Mouse (Mus musculus) heart, embryonic 11.5 days (tissue): Measurements from ENCODE around the gene Olfr816. TPM values are rescaled to one million over a fixed set of nuclear protein-coding genes. Genes with fewer than 3 reads are reported as not detected.
"Not testable (repeated sequence)": the region's sequence is repeated elsewhere in the genome, so short reads cannot be mapped to it uniquely, and the experiment has no call there.

ENCODE experiments used
- ATAC-seq: fragments of 200-750 bp; cut with Nextera tagmentation; replicated peaks from 2 replicates; pipeline ENCODE4 v1.8.0; 2017; ENCODE audit warnings: moderate library complexity; ENCODE audit not compliant: insufficient number of reproducible peaks, low FRiP score, low TSS enrichment
- H3K27ac ChIP-seq: fragments of 300-500 bp; sonication (generic); 2 replicates; pipeline ENCODE4 v1.5.1; 2014; ENCODE audit warnings: mild to moderate bottlenecking, low read depth, low read length
- H3K27me3 ChIP-seq: fragments of 300-500 bp; sonication (generic); 2 replicates; pipeline ENCODE4 v1.6.1; 2014; ENCODE audit warnings: mild to moderate bottlenecking, low read length, mixed read lengths; ENCODE audit not compliant: control insufficient read depth, insufficient read depth
- H3K36me3 ChIP-seq: fragments of 300-500 bp; sonication (generic); 2 replicates; pipeline ENCODE4 v1.6.1; 2014; ENCODE audit warnings: mild to moderate bottlenecking, low read length, moderate library complexity, mixed read lengths; ENCODE audit not compliant: control insufficient read depth, insufficient read depth
- H3K4me1 ChIP-seq: fragments of 300-500 bp; sonication (generic); 2 replicates; pipeline ENCODE4 v1.6.1; 2014; ENCODE audit warnings: low read length; ENCODE audit not compliant: control insufficient read depth, insufficient read depth
- H3K4me2 ChIP-seq: fragments of 300-500 bp; sonication (generic); 2 replicates; pipeline ENCODE4 v1.6.1; 2014; ENCODE audit warnings: mild to moderate bottlenecking, moderate library complexity
- H3K4me3 ChIP-seq: fragments of 300-500 bp; sonication (generic); 2 replicates; pipeline ENCODE4 v1.5.1; 2014; ENCODE audit warnings: low read depth, low read length
- H3K9ac ChIP-seq: fragments of 300-500 bp; sonication (generic); 2 replicates; pipeline ENCODE4 v1.6.1; 2014; ENCODE audit warnings: mild to moderate bottlenecking, low read depth, low read length, moderate library complexity
- H3K9me3 ChIP-seq: fragments of 300-500 bp; sonication (generic); replicated peaks from 2 replicates; pipeline ENCODE4 v1.6.1; 2016; ENCODE audit warnings: low read length; ENCODE audit not compliant: control insufficient read depth
- WGBS: fragments of 180-500 bp; shearing (Covaris S2); extraction: QIAGEN DNeasy Blood & Tissue Kit; methylation state at CpG from one replicate; pipeline ENCODE4 v1.1.7; 2014; ENCODE audit not compliant: insufficient replicate concordance; 5-methylcytosine and 5-hydroxymethylcytosine counted together
- polyA plus RNA-seq: library from polyadenylated mRNA; unstranded; fragments of >200 nt; fragmentation: Nextera tagmentation; extraction: Ambion mirVana; gene quantifications from 2 replicates; pipeline ENCODE4 v1.2.1, GENCODE M21; 2014

Olfr816 gene
- polyA plus RNA-seq = not detected in 2 replicates

GRCm38 (mm10) chr10:129915497-129915896 is at the start of gene Olfr816:
Gene Olfr816, minus strand, starts transcription at chr10:129915597.
- Histone ChIP-seq H3K36me3 (no peaks in the 10 kb centered on the region), H3K9ac (no peak within 1 kb of the TSS), H3K27me3 (no peaks in the 10 kb centered on the region), H3K27ac (no peak within 1 kb of the TSS), H3K4me1 (no peaks in the 10 kb centered on the region), H3K9me3 (no peaks in the 10 kb centered on the region), H3K4me2 (no peak within 1 kb of the TSS), H3K4me3 (no peak within 1 kb of the TSS)
- ATAC-seq = no peak
- WGBS = 51% methylated on average over 1 of the region's 1 CpGs

GRCm38 (mm10) chr10:129949000-129949399 is 33.6 kb upstream of the Olfr816 start, which contains the start of gene Olfr818:
Gene Olfr818, minus strand, starts transcription at chr10:129949100.
- 87% methylated on average over 2 of the region's 2 CpGs for WGBS
- H3K9ac ChIP-seq = no peak within 1 kb of the TSS
- no peak within 1 kb of the TSS for H3K4me2 ChIP-seq
- no peaks in the 10 kb centered on the region for H3K4me1 ChIP-seq
- H3K4me3 ChIP-seq = no peak within 1 kb of the TSS
- H3K27me3 ChIP-seq = no peaks in the 10 kb centered on the region
- no peak for ATAC-seq
- no peaks in the 10 kb centered on the region for H3K9me3 ChIP-seq
- no peaks in the 10 kb centered on the region for H3K36me3 ChIP-seq
- no peak within 1 kb of the TSS for H3K27ac ChIP-seq

GRCm38 (mm10) chr10:129905767-129906166 is 9.6 kb downstream of the Olfr816 start, which contains the start of gene Olfr815:
Gene Olfr815, minus strand, starts transcription at chr10:129905867.
- ATAC-seq, H3K9ac ChIP-seq, H3K4me2 ChIP-seq, H3K9me3 ChIP-seq, H3K4me3 ChIP-seq, H3K4me1 ChIP-seq, H3K36me3 ChIP-seq, H3K27ac ChIP-seq, H3K27me3 ChIP-seq: not testable (repeated sequence)
- WGBS = no CpG with 5 or more reads among the region's 1 CpGs

GRCm38 (mm10) chr10:129885934-129886333 is 29.5 kb downstream of the Olfr816 start:
- no peak overlapping the region for H3K4me2 ChIP-seq
- no peaks in the 10 kb centered on the region for H3K9me3 ChIP-seq
- no peaks in the 10 kb centered on the region for H3K4me1 ChIP-seq
- no peak overlapping the region for H3K9ac ChIP-seq
- H3K36me3 ChIP-seq = no peaks in the 10 kb centered on the region
- 93% methylated on average over 7 of the region's 7 CpGs for WGBS
- no peaks in the 10 kb centered on the region for H3K27me3 ChIP-seq
- no peak overlapping the region for H3K27ac ChIP-seq
- H3K4me3 ChIP-seq = no peak overlapping the region
- no peak for ATAC-seq

- not testable (repeated sequence) for H3K27ac ChIP-seq, ATAC-seq, H3K4me3 ChIP-seq, H3K27me3 ChIP-seq, H3K36me3 ChIP-seq, H3K9me3 ChIP-seq, H3K9ac ChIP-seq, H3K4me2 ChIP-seq, H3K4me1 ChIP-seq
- WGBS = 49% methylated on average over 6 of the region's 6 CpGs
Measured at GRCm38 (mm10) chr10:129885496-129885895, 29.9 kb downstream of the Olfr816 start.

- H3K36me3 ChIP-seq, H3K27me3 ChIP-seq, H3K27ac ChIP-seq, H3K9ac ChIP-seq, H3K4me2 ChIP-seq, H3K4me1 ChIP-seq, ATAC-seq, H3K4me3 ChIP-seq, H3K9me3 ChIP-seq: not testable (repeated sequence)
- no CpG with 5 or more reads among the region's 1 CpGs for WGBS
Measured at GRCm38 (mm10) chr10:129879751-129880150, 35.6 kb downstream of the Olfr816 start, which contains the start of gene Olfr814. Gene Olfr814, minus strand, starts transcription at chr10:129879851.

Other genes with a start within 250 kb of the Olfr816 start
- not detected in 2 replicates for gene Olfr801, start 241.7 kb downstream of the Olfr816 start, polyA plus RNA-seq
- 0.03 TPM in 1 of 2 replicates, not detected in the other for gene Olfr802, start 227.4 kb downstream of the Olfr816 start, polyA plus RNA-seq
- gene Olfr803, start 221.3 kb downstream of the Olfr816 start, polyA plus RNA-seq = not detected in 2 replicates
- not detected in 2 replicates for gene Olfr804, start 212.4 kb downstream of the Olfr816 start, polyA plus RNA-seq
- gene Olfr805, start 186.2 kb downstream of the Olfr816 start, polyA plus RNA-seq = not detected in 2 replicates
- not detected in 2 replicates for gene Olfr806, start 173.7 kb downstream of the Olfr816 start, polyA plus RNA-seq
- not detected in 2 replicates for gene Olfr807, start 157.8 kb downstream of the Olfr816 start, polyA plus RNA-seq
- not detected in 2 replicates for gene Olfr808, start 150.1 kb downstream of the Olfr816 start, polyA plus RNA-seq
- gene Olfr809, start 141.0 kb downstream of the Olfr816 start, polyA plus RNA-seq = not detected in 2 replicates
- gene Olfr810, start 120.7 kb downstream of the Olfr816 start, polyA plus RNA-seq = not detected in 2 replicates
- gene Olfr811, start 111.2 kb downstream of the Olfr816 start, polyA plus RNA-seq = not detected in 2 replicates
- gene Olfr812, start 69.5 kb downstream of the Olfr816 start, polyA plus RNA-seq = not detected in 2 replicates
- not detected in 2 replicates for gene Olfr813, start 60.2 kb downstream of the Olfr816 start, polyA plus RNA-seq
- gene Olfr814, start 35.7 kb downstream of the Olfr816 start, polyA plus RNA-seq = not detected in 2 replicates
- not detected in 2 replicates for gene Olfr815, start 9.7 kb downstream of the Olfr816 start, polyA plus RNA-seq
- gene Olfr818, start 33.5 kb upstream of the Olfr816 start, polyA plus RNA-seq = not detected in 2 replicates
- gene Olfr819, start 51.7 kb upstream of the Olfr816 start, polyA plus RNA-seq = not detected in 2 replicates
- not detected in 2 replicates for gene Olfr247, start 60.5 kb upstream of the Olfr816 start, polyA plus RNA-seq
- not detected in 2 replicates for gene Gm10310, start 69.5 kb upstream of the Olfr816 start, polyA plus RNA-seq
- gene Olfr820, start 97.0 kb upstream of the Olfr816 start, polyA plus RNA-seq = not detected in 2 replicates
- gene Olfr821, start 114.8 kb upstream of the Olfr816 start, polyA plus RNA-seq = not detected in 2 replicates
- gene Olfr822, start 155.6 kb upstream of the Olfr816 start, polyA plus RNA-seq = not detected in 2 replicates
- gene Olfr823, start 199.8 kb upstream of the Olfr816 start, polyA plus RNA-seq = not detected in 2 replicates
- not detected in 2 replicates for gene Olfr824, start 214.4 kb upstream of the Olfr816 start, polyA plus RNA-seq